Mouse (Mus musculus): ENCODE data around the gene Mgat4b. TPM values are rescaled to one million over a fixed set of nuclear protein-coding genes. Genes with fewer than 3 reads are reported as not detected.
A peak's percentile ranks its signal among the peaks of the same experiment; 100 is the strongest.

The Mgat4b gene
- total RNA-seq, 1 experiment from 2014 or later = 20.2 TPM

DNA sequence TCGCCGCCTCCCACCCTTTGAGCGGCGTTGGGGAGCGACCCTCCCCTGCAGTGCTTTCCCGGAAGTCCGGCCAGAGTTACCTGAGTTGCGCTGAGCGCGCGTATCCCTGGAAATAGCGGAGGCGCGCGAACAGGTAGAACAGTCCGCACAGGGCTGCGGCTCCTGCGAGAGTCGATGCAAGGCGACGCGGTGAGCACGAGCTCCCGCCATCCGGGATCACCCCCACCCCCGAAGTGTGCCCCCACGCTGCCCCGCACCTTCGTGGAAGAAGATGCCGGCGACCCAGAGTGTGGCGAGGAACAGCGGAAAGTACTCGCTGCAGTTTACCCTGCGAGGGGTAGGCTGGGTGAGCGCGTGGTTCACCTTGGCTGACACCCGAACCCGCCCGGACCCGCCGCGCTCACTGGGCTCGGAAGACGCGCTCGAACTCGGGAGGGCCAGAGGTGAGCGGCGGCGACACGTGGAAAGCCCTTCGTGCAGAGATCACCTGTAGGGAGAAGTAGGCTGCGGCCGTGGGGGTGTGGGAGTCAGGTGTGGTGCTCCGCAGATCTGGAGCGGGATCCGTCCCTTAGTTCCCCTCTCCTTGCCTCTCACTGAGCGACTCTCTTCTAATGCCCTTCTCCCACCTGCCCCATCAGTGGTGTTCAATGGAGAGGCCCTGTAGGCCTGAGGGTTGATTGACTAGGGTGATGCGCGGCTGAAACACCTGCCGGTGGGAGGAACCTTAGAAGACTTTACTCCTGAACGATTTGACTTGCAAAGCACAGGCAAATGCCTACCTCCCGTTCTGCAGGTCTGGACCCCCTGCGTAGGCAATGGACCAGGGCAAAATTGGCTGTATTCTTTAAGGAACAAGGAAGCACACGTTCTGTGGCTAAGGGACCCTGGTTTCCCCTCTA lies 26.5 kb downstream of the Mgat4b start:
- ATAC-seq (replicated peaks; ENCODE audit: insufficient number of reproducible peaks, low FRiP score, low TSS enrichment, poor library complexity, severe bottlenecking) = no peak

DNA sequence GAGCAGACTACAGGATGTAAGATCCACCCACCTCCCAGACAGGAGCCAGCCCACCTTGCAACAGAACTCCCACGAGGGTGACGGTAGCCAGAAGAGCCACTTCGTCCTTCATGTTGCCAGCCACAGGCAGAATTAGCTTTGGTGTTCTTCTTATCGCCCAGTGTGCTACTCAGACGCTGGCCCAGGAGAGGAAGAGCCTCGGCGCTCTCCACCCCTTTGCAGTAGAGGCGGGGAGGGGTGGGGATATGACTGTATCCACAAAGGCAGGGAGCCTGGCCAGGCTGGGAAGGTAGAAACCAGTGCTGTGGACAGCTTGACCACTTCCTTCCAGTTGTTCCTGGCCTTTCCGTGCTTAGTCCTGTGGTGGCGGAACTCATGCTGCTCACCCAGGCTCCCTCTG lies 27.6 kb downstream of the Mgat4b start, which contains the start of gene Ltc4s:
Gene Ltc4s (minus strand): TSS at position 293 of the 400 bp plus-strand sequence.
- ATAC-seq (replicated peaks; ENCODE audit: insufficient number of reproducible peaks, low FRiP score, low TSS enrichment, poor library complexity, severe bottlenecking) = no peak

DNA sequence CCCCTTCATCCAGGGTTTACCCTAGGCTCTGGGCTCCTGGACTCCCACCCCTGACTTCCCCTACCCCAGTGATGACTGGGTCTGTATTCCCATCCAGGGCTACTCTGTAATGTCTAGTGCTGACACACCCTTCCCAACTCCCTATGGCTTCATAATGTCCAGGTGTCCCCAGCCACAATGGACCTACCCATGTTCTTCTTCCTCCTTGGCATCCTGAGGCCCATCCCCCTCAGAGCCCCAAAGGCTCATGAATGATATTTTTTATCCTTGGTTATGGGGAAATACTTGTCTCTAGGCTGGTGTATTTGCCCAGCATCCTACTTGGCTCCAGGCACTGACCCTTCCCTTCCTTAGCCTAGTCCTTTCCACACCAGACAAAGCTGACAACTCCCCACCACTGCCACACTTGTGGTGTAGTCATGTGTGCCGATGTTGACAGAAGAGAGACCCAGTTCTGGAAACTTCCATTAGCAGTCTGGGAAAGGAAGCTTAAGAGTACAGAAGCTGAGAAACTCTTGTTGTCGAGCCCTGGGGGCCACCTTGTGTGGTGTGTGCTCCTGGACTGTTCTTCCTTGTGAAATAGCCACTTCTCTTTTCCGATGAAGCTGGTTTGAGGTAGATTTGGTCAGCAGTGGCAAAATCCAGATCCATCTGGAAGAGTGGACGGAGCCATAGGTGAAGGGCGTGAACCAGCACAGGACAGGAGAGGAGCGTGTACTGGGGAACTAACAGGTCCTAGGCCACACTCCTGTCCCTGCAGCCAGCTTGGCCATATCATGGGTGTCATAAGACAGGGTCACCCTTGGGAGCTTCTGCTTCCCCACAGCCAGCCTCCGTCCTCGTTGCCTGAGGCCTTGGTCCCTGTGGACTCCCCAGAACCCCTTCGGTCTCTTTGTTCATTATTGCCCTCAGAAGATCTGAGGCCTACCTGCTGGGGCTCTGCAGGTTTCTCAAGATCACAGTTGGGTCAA lies 28.4 kb downstream of the Mgat4b start:
- peak; percentile 11; the same call in 1 of the 2 replicates for ATAC-seq (replicated peaks; ENCODE audit: insufficient number of reproducible peaks, low FRiP score, low TSS enrichment, poor library complexity, severe bottlenecking)

DNA sequence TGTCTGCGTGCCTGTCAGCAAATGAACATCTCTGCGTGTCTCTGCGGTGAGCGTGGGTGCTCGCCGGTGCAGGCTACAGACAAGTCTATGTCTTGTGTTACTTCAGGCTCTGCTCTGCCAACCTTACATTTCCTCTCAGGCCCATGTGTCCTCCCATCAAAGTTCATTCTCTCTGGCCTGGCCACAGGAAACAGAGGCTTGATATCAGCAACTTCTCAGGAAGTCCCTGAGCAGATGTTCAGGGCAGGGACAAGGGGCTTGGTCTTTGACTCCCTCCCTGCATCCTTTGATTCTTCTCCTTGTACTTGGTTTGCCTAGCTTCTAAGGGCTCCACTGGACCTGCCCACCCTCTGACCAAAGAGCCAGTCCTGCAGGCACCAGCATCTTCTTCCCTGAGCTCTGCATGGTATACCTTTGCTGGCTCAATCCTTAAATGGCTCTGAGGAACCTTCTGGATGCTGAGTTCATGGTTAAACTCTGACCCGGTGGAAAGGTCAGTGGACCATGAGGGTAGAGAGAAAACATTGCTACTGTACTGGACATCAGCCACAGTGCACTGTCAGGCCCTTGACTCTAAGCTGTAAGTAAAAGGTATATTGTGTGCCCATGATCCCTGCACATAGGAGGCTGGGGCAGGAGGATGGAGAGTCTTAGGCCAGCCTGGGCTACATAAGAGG lies 29.7 kb downstream of the Mgat4b start:
- ATAC-seq (replicated peaks; ENCODE audit: insufficient number of reproducible peaks, low FRiP score, low TSS enrichment, poor library complexity, severe bottlenecking) = no peak

DNA sequence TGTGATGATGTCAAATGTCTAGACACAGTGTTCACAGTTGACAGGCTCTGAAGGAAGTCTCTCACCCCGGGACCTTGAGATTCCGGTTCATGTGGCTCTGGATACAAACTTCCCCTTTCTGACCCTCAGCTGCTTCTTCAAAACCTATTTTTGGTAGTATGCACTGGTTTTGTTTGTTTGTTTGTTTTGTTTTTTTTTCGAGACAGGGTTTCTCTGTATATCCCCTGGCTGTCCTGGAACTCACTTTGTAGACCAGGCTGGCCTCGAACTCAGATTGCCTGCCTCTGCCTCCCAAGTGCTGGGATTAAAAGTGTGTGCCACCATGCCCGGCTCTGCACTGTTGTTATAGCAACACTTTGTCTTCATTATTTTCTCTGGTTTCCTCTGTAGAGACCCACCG lies 33.2 kb downstream of the Mgat4b start:
- ATAC-seq (replicated peaks; ENCODE audit: insufficient number of reproducible peaks, low FRiP score, low TSS enrichment, poor library complexity, severe bottlenecking) = peak; percentile 58

DNA sequence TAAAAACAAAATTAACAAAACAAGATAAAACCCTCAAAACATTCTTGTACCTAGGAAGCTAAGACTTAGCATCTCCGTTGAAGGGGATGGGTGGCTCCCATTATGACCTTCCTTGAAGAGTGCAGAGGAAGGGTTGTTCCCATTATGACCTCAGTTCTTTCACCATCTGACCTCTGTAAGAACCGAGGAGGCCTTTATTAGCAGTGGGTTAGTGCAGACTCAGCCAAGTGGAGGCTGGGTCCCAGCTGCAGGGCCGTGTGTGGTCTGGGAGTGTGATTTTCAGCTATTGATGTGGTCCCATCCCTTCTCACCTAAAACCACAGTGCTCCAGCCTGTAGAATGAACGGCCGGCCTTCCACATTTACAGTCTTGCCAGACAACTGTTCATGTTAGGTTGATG lies 34.6 kb downstream of the Mgat4b start:
- peak; percentile 80 for ATAC-seq (replicated peaks; ENCODE audit: insufficient number of reproducible peaks, low FRiP score, low TSS enrichment, poor library complexity, severe bottlenecking)

DNA sequence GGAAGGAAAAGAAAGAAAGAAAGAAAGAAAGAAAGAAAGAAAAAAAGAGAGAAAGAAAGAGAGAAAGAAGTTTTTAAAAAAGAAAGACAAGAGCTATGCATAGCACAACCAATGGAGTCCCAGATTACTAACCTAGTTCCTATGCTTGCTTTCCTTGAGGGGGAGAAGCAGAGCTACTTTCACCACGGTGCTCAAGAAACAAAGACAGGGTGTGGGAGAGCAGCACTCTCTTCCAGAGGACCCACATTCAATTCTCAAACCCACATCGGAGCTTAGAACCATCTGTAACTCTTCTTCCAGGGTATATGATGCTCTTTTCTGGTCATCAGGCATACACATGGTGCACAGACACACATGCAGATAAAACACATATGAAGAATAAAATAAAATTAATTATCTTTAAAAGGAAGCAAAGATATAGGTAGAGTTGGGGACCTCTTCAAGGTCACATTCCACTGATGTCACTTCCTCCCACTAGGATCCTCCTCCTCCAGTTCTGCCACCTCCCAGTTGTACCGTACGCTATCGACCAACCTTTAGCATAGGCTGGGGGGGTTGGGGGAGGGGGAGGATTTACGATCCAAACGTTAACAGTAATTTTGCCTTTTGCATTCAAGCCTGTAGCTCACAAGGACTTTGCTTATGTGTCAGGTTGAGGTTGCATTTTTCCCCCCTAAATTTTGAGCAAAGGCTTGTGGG lies 37.9 kb downstream of the Mgat4b start:
- ATAC-seq (replicated peaks; ENCODE audit: insufficient number of reproducible peaks, low FRiP score, low TSS enrichment, poor library complexity, severe bottlenecking) = no peak

DNA sequence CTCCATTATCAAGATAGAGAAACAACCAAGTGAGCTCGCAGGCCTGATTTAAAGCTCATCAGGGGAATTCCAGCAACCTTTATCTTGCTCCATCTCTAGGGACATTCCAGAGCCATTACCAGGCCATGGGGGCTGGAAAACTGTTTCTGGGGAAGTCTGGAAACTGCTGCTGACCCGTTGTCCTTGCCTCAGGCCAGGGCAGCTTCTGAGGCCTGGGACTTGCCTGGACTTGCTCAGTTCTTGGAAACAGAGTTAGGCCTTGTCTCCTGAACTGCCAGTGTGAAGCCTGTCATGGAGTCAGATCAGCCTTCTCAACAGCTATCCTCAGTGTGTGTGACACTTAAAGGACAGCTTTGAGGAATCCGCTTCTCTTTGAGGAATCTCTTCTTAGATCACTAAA lies 41.5 kb downstream of the Mgat4b start:
- ATAC-seq (replicated peaks; ENCODE audit: insufficient number of reproducible peaks, low FRiP score, low TSS enrichment, poor library complexity, severe bottlenecking) = no peak

DNA sequence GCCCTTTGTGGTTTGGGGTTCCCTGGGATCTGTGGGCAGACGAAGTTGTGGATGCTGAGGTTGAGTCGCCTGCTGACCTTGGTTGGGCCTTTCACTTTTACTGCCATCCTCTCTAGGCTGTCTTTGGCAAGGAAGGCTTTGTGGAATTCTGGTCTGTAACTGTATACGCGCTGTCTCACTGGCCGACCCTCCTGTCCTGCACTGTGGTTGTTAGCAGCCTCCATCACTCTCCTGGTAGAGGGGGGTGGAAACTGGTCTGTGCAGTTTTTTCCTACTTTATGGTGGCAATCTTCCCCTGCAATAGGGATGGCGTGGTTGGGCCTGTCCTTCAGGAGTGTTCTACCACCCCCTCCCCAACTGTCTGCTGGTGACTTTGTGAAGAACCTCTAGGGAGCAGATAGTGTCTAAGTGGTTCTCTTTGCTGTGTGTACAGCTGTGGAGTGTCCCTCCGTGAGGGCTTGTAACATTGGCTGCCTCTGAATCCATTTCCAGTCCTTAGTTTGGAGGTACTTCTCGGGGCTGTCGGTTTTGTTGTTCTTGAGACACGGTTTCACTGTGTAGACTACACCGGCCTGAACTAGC lies 42.1 kb downstream of the Mgat4b start:
- no peak for ATAC-seq (replicated peaks; ENCODE audit: insufficient number of reproducible peaks, low FRiP score, low TSS enrichment, poor library complexity, severe bottlenecking)

DNA sequence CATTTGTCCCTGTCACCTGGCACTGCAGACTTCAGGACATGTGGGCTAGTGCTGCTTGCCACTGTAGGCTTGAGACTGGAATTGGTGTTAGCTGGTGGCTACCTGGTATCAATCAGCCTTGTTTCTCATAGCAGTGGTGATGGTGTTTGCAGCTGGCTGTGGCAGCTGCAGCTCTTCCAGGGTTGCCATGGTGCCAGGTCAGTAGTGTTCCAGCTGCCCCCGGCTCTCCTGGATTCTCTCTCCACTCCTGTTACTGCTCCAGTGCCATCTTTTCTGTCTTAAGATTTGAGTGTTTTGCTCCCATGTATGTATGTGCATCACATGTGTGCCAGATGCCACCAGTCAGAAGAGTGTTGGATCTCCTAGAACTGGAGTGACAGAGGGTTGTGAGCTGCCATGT lies 42.7 kb downstream of the Mgat4b start:
- ATAC-seq (replicated peaks; ENCODE audit: insufficient number of reproducible peaks, low FRiP score, low TSS enrichment, poor library complexity, severe bottlenecking) = no peak

DNA sequence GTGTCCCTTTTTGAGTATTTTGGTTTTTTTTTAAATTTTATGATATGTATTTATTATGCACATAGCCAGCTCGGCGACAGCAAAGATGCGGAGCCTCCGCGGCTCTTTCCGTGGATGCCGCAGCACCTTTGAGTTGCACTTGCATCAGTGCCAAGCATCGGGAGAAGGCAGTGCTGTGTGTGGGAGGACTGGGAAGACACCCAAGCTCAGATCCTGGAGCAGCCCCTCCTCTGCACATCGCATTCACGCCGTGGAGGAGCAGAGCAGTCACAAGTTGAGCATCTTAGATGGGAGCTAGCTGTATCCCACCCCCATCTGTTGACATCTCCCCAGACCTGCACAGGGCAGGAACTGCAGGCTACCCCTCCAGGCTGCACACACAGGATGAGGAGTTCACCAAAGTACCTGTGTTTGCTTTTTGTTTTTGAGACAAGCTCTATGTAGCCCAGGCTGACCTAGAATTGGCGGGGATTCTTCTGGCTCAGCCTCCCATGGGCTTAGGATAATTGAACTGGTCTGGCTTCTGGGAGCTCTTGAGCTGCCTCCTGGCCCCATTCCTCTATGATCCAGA lies 43.4 kb downstream of the Mgat4b start:
- no peak for ATAC-seq (replicated peaks; ENCODE audit: insufficient number of reproducible peaks, low FRiP score, low TSS enrichment, poor library complexity, severe bottlenecking)

DNA sequence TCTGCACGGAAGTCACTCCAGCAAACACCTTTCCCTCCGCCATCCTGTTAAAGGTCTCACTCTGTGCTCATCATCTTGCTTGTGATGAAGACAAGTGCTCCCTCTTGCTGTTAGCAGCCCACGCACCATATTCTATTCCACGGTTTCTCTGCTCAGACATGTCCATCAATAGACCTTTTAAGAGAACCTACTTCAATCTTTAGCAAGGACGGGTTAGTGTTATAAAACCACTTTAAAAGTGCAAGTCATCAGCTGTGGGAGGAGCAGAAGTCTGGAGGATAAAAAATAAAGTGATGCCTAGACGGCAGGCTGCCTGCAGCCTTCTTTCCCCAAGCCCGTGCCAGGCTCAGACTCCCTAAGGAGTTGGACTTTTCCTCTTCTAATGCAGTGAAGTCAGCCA lies 45.9 kb downstream of the Mgat4b start:
- ATAC-seq (replicated peaks; ENCODE audit: insufficient number of reproducible peaks, low FRiP score, low TSS enrichment, poor library complexity, severe bottlenecking) = no peak

DNA sequence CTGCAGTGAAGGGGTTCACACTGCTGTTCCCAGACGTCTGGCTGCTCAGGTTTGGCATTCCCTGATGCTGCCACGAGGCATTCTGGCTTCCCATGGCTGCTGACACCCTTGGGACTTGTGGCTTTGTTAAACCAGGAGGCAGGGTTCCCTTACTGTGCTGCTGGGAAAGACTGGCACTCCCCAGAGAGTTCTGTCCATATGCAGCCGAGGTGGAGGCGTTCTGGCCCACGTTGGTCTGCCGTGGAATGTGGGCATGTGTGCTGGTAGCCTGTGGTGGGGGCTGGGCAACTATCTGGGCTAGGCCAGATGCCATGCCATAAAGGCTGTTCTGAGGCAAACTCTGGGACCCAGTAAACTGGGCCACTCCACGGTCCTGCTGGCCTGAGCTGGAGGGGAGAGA lies 47.6 kb downstream of the Mgat4b start:
- no peak for ATAC-seq (replicated peaks; ENCODE audit: insufficient number of reproducible peaks, low FRiP score, low TSS enrichment, poor library complexity, severe bottlenecking)

DNA sequence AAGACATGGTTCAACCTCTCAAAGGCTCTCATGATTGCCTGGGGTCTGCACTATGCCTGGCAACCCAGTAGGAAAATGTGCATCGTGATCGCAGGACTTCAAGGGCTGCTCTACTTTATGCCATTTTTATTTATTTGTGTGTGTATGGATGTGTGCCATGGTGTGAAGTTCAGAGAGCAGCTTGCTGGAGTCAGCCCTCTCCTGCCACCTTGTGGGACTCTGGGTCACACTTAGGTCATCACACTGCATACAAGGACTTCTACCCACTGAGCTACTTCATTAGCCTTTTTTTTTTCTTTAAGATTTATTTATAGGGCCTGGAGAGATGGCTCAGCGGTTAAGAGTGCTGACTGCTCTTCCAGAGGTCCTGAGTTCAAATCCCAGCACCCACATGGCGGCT lies 51.3 kb downstream of the Mgat4b start:
- no peak for ATAC-seq (replicated peaks; ENCODE audit: insufficient number of reproducible peaks, low FRiP score, low TSS enrichment, poor library complexity, severe bottlenecking)

DNA sequence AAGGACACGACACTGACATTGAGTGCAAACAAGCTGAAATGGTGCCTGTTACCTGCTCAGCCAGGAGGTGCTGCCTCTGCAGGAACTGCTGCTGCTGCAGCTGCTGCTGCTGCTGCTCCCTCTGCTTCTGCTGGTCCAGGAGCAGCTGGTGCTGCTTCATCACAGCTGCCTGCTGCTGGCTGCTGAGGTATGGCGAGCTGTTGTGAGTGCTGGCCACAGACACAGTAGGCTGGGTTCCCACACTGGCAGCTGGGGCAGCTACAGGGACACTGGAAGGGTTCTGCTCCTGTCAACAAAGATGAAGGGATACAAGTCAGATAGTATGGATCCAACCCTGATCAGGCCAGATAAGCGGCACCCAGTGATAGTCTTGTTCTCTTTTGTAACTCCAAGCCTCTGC lies 52.5 kb downstream of the Mgat4b start:
- ATAC-seq (replicated peaks; ENCODE audit: insufficient number of reproducible peaks, low FRiP score, low TSS enrichment, poor library complexity, severe bottlenecking) = no peak

DNA sequence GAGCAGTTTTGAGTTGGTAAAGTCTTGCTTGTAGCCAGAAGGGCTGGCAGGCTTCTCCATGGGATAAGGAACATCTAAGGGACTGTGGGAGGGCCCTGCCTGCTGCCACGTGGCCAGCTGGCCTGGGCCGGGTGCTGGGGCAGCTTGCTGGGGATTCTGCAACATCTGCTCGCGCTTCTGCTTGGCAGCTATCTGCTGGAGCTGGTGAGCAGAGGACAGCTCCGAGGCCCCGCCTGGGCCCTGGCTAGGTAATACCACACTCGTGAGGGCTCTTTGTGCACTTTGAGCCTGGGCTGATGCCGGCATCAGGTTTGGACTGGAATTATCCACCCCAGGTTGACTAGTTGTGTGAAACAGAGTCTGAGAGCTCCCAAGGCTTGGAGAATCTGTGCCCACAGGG lies 55.2 kb downstream of the Mgat4b start:
- ATAC-seq (replicated peaks; ENCODE audit: insufficient number of reproducible peaks, low FRiP score, low TSS enrichment, poor library complexity, severe bottlenecking) = no peak

DNA sequence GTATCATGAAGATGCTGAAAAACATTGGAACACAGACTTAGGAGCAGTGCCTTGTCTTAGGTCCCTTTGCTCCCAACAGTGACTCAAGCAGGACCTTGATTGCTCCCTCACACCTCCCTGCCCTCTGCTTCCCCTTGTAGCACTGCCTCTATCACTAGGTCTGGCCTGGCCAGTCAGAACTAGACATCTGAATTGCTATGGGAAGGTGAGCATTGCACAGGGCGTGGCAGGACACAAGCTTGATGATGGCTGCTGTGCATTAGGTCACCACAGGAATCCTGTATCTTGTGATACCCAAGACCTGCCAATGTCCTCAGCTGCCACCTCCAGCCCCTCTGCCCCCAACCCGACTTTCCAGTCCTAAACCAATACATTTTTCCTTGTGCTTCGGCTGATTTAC lies 56.3 kb downstream of the Mgat4b start:
- no peak for ATAC-seq (replicated peaks; ENCODE audit: insufficient number of reproducible peaks, low FRiP score, low TSS enrichment, poor library complexity, severe bottlenecking)

DNA sequence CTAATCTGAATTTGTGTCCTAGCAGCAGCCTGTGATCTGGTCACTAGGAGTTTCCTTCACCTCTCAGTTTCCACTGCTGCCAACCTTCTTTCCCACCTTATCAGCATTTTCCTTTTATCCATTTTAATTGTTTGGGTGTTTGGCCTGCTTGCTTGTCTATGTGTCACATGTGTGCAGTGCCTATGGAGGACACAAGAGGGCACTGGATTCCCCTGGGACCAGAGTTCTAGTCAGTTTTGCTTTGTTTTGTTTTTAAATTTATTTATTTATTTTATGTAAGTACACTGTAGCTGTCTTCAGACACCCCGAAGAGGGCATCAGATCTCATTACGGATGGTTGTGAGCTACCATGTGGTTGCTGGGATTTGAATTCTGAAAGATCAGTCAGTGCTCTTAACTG lies 58.5 kb downstream of the Mgat4b start:
- 0 out of 2 replicates have a peak, but pooled peaks have one; percentile 41 for ATAC-seq (replicated peaks; ENCODE audit: insufficient number of reproducible peaks, low FRiP score, low TSS enrichment, poor library complexity, severe bottlenecking)
